Mouse (Mus musculus): ENCODE results near the gene 5530401A14Rik.

- no peak for TF ChIP-seq TAL1 (IDR thresholded peaks at IDR 0.05; ENCODE audit: low read length)
- no peak for TF ChIP-seq GATA1 (IDR thresholded peaks at IDR 0.05; ENCODE audit: low read length)
Observed at GRCm38 (mm10) chr11:81923096-81923495, 62.6 kb downstream of the 5530401A14Rik start.
